Mouse (Mus musculus): Measurements from ENCODE around the gene Prune1. TPM values are rescaled to one million over a fixed set of nuclear protein-coding genes. Genes with fewer than 3 reads are reported as not detected.

Prune1 gene
- polyA plus RNA-seq, 1 experiment from 2014 or later: 25.2 TPM

- Histone ChIP-seq H3K9me3 (replicated peaks) (no peaks in the 10 kb centered on the region), H3K4me1 (peaks cover 16% of the 10 kb centered on the region), H3K36me3 (peaks cover 42% of the 10 kb centered on the region), H3K27me3 (ENCODE audit: low read depth, poor library complexity, severe bottlenecking) (no peaks in the 10 kb centered on the region), H3K4me3 (no peak overlapping the region), H3K27ac (replicated peaks) (no peak overlapping the region)
- no peak for DNase-seq (ENCODE audit: low spot score)
- WGBS: 90% methylated on average over 12 of the region's 12 CpGs
These were observed 41.9 kb downstream of the Prune1 start for GRCm38 (mm10) chr3:95239971-95240370.

- no peak for DNase-seq (ENCODE audit: low spot score)
- Histone ChIP-seq H3K27me3 (ENCODE audit: low read depth, poor library complexity, severe bottlenecking) (no peaks in the 10 kb centered on the region), H3K27ac (replicated peaks) (no peak overlapping the region), H3K4me3 (no peak overlapping the region), H3K4me1 (peaks cover 16% of the 10 kb centered on the region), H3K9me3 (replicated peaks) (no peaks in the 10 kb centered on the region), H3K36me3 (peaks cover 51% of the 10 kb centered on the region)
- 92% methylated on average over 6 of the region's 6 CpGs for WGBS
These were observed 42.9 kb downstream of the Prune1 start for GRCm38 (mm10) chr3:95239022-95239421.

- Histone ChIP-seq H3K36me3 (peaks cover 65% of the 10 kb centered on the region), H3K4me3 (no peak overlapping the region), H3K4me1 (peaks cover 16% of the 10 kb centered on the region), H3K27me3 (ENCODE audit: low read depth, poor library complexity, severe bottlenecking) (no peaks in the 10 kb centered on the region), H3K9me3 (replicated peaks) (no peaks in the 10 kb centered on the region), H3K27ac (replicated peaks) (no peak overlapping the region)
- no peak for DNase-seq (ENCODE audit: low spot score)
- 91% methylated on average over 8 of the region's 8 CpGs for WGBS
These were observed 44.3 kb downstream of the Prune1 start for GRCm38 (mm10) chr3:95237541-95238099.

- no peak for DNase-seq (ENCODE audit: low spot score)
- Histone ChIP-seq H3K36me3 (peaks cover 82% of the 10 kb centered on the region), H3K27me3 (ENCODE audit: low read depth, poor library complexity, severe bottlenecking) (no peaks in the 10 kb centered on the region), H3K4me1 (peaks cover 19% of the 10 kb centered on the region), H3K27ac (replicated peaks) (no peak overlapping the region), H3K9me3 (replicated peaks) (no peaks in the 10 kb centered on the region), H3K4me3 (no peak overlapping the region)
- 81% methylated on average over 23 of the region's 23 CpGs for WGBS
These were observed 46.2 kb downstream of the Prune1 start for GRCm38 (mm10) chr3:95235386-95236301.

- Histone ChIP-seq H3K27ac (replicated peaks) (no peak overlapping the region), H3K4me3 (no peak overlapping the region), H3K27me3 (ENCODE audit: low read depth, poor library complexity, severe bottlenecking) (no peaks in the 10 kb centered on the region), H3K4me1 (peaks cover 37% of the 10 kb centered on the region), H3K9me3 (replicated peaks) (no peaks in the 10 kb centered on the region), H3K36me3 (peaks cover 75% of the 10 kb centered on the region)
- 93% methylated on average over 16 of the region's 16 CpGs for WGBS
- no peak for DNase-seq (ENCODE audit: low spot score)
These were observed 48.4 kb downstream of the Prune1 start for GRCm38 (mm10) chr3:95233303-95233980.

- WGBS: 91% methylated on average over 7 of the region's 7 CpGs
These were observed 49.1 kb downstream of the Prune1 start for GRCm38 (mm10) chr3:95232771-95233170.

GRCm38 (mm10) chr3:95231298-95232221, 50.3 kb downstream of the Prune1 start, which contains the start of gene Mllt11:
Mllt11 (minus strand) TSS chr3:95232171.
- Histone ChIP-seq H3K4me3 (peak within 1 kb of the TSS; percentile 97), H3K27ac (replicated peaks) (peak within 1 kb of the TSS; percentile 98), H3K27me3 (ENCODE audit: low read depth, poor library complexity, severe bottlenecking) (no peaks in the 10 kb centered on the region), H3K36me3 (peaks cover 57% of the 10 kb centered on the region), H3K4me1 (peaks cover 46% of the 10 kb centered on the region), H3K9me3 (replicated peaks) (no peaks in the 10 kb centered on the region)
- 82% methylated on average over 13 of the region's 13 CpGs for WGBS
- no peak for DNase-seq (ENCODE audit: low spot score)

More at GRCm38 (mm10) chr3:95232771-95233170, 49.1 kb downstream of the Prune1 start:
- no peaks in the 10 kb centered on the region for H3K9me3 ChIP-seq (replicated peaks)
- peaks cover 37% of the 10 kb centered on the region for H3K4me1 ChIP-seq
- peaks cover 69% of the 10 kb centered on the region for H3K36me3 ChIP-seq
- no peak overlapping the region for H3K27ac ChIP-seq (replicated peaks)
- H3K27me3 ChIP-seq (ENCODE audit: low read depth, poor library complexity, severe bottlenecking): no peaks in the 10 kb centered on the region
- H3K4me3 ChIP-seq: no peak overlapping the region
- no peak for DNase-seq (ENCODE audit: low spot score)

- DNase-seq (ENCODE audit: low spot score): peak; percentile 51
- 45% methylated on average over 8 of the region's 8 CpGs for WGBS
- H3K4me3 ChIP-seq: peak overlapping the region; percentile 97
- peaks cover 52% of the 10 kb centered on the region for H3K36me3 ChIP-seq
- peaks cover 54% of the 10 kb centered on the region for H3K4me1 ChIP-seq
- no peaks in the 10 kb centered on the region for H3K9me3 ChIP-seq (replicated peaks)
- H3K27ac ChIP-seq (replicated peaks): peak overlapping the region; percentile 98
- no peaks in the 10 kb centered on the region for H3K27me3 ChIP-seq (ENCODE audit: low read depth, poor library complexity, severe bottlenecking)
These were observed 51.2 kb downstream of the Prune1 start for GRCm38 (mm10) chr3:95230495-95231297.

- Histone ChIP-seq H3K9me3 (replicated peaks) (no peaks in the 10 kb centered on the region), H3K27me3 (ENCODE audit: low read depth, poor library complexity, severe bottlenecking) (no peaks in the 10 kb centered on the region), H3K36me3 (peaks cover 52% of the 10 kb centered on the region), H3K27ac (replicated peaks) (peak overlapping the region; percentile 98), H3K4me3 (peak overlapping the region; percentile 97), H3K4me1 (peaks cover 55% of the 10 kb centered on the region)
- 3% methylated on average over 13 of the region's 13 CpGs for WGBS
- peak; percentile 64 for DNase-seq (ENCODE audit: low spot score)
These were observed 51.9 kb downstream of the Prune1 start for GRCm38 (mm10) chr3:95229781-95230494.

GRCm38 (mm10) chr3:95228894-95229780, 52.7 kb downstream of the Prune1 start:
- Histone ChIP-seq H3K9me3 (replicated peaks) (no peaks in the 10 kb centered on the region), H3K4me1 (peaks cover 63% of the 10 kb centered on the region), H3K27ac (replicated peaks) (peak overlapping the region; percentile 98), H3K27me3 (ENCODE audit: low read depth, poor library complexity, severe bottlenecking) (no peaks in the 10 kb centered on the region), H3K36me3 (peaks cover 52% of the 10 kb centered on the region), H3K4me3 (peak overlapping the region; percentile 97)
- under 1% methylated on average over 43 of the region's 43 CpGs for WGBS
- no peak for DNase-seq (ENCODE audit: low spot score)

All from midbrain, embryonic 10.5 days (tissue).